Mouse (Mus musculus) midbrain, embryonic 13.5 days (tissue): ENCODE data around the gene Myct1. TPM values are rescaled to one million over a fixed set of nuclear protein-coding genes. Genes with fewer than 3 reads are reported as not detected.

ENCODE experiments used
- ATAC-seq: fragments of 200-750 bp; cut with Nextera tagmentation; 2 replicates; pipeline ENCODE4 v1.8.0; 2017; ENCODE audit warnings: mild to moderate bottlenecking, moderate TSS enrichment, moderate library complexity
- H3K27ac ChIP-seq: fragments of 300-500 bp; sonication (generic); 2 replicates; pipeline ENCODE4 v1.5.1; 2015; ENCODE audit warnings: inconsistent platforms, mild to moderate bottlenecking, moderate library complexity
- H3K27me3 ChIP-seq: fragments of 300-500 bp; sonication (generic); 2 replicates; pipeline ENCODE4 v1.6.1; 2015; ENCODE audit warnings: mild to moderate bottlenecking, inconsistent platforms
- H3K36me3 ChIP-seq: fragments of 300-500 bp; sonication (generic); 2 replicates; pipeline ENCODE4 v1.6.1; 2015; ENCODE audit warnings: mild to moderate bottlenecking, inconsistent platforms
- H3K4me1 ChIP-seq: fragments of 300-500 bp; sonication (generic); replicated peaks from 2 replicates; pipeline ENCODE4 v1.6.1; 2015; ENCODE audit warnings: inconsistent platforms
- H3K4me2 ChIP-seq: fragments of 300-500 bp; sonication (generic); replicated peaks from 2 replicates; pipeline ENCODE4 v1.6.1; 2015; ENCODE audit warnings: moderate library complexity, mild to moderate bottlenecking, inconsistent platforms
- H3K4me3 ChIP-seq: fragments of 300-500 bp; sonication (generic); replicated peaks from 2 replicates; pipeline ENCODE4 v1.5.1; 2015; ENCODE audit warnings: mild to moderate bottlenecking, inconsistent platforms
- H3K9ac ChIP-seq: fragments of 300-500 bp; sonication (generic); replicated peaks from 2 replicates; pipeline ENCODE4 v1.6.1; 2015; ENCODE audit warnings: mild to moderate bottlenecking, inconsistent platforms
- H3K9me3 ChIP-seq: fragments of 300-500 bp; sonication (generic); 2 replicates; pipeline ENCODE4 v1.6.1; 2016; ENCODE audit warnings: mild to moderate bottlenecking, inconsistent platforms
- WGBS: fragments of 180-500 bp; shearing (Covaris S2); methylation state at CpG from one replicate; pipeline ENCODE4 v1.1.7; 2015; 5-methylcytosine and 5-hydroxymethylcytosine counted together
- polyA plus RNA-seq: library from polyadenylated mRNA; unstranded; fragments of >200 nt; fragmentation: Nextera tagmentation; extraction: Ambion mirVana; gene quantifications from 2 replicates; pipeline ENCODE4 v1.2.1, GENCODE M21; 2015

Myct1 gene
- polyA plus RNA-seq, 1 experiment from 2014 or later, result 1.1 TPM

GRCm38 (mm10) chr10:5633672-5634200 is 40.2 kb downstream of the Myct1 start:
- no peak overlapping the region for H3K4me3 ChIP-seq
- no peak overlapping the region for H3K9ac ChIP-seq
- no peaks in the 10 kb centered on the region for H3K4me1 ChIP-seq
- no peak overlapping the region for H3K27ac ChIP-seq
- no peaks in the 10 kb centered on the region for H3K27me3 ChIP-seq
- ATAC-seq, result no peak
- H3K36me3 ChIP-seq, result no peaks in the 10 kb centered on the region
- H3K4me2 ChIP-seq, result no peak overlapping the region
- 81% methylated on average over 4 of the region's 4 CpGs for WGBS
- no peaks in the 10 kb centered on the region for H3K9me3 ChIP-seq

- Histone ChIP-seq H3K27me3 (no peaks in the 10 kb centered on the region), H3K4me3 (no peak overlapping the region), H3K9ac (no peak overlapping the region), H3K4me2 (no peak overlapping the region), H3K4me1 (no peaks in the 10 kb centered on the region), H3K9me3 (no peaks in the 10 kb centered on the region), H3K27ac (no peak overlapping the region), H3K36me3 (no peaks in the 10 kb centered on the region)
- WGBS, result 38% methylated on average over 1 of the region's 1 CpGs
- peak; percentile 71 for ATAC-seq
Observed at GRCm38 (mm10) chr10:5634336-5634735, 40.8 kb downstream of the Myct1 start.

GRCm38 (mm10) chr10:5637322-5637721 is 43.7 kb downstream of the Myct1 start:
- Histone ChIP-seq H3K9me3 (no peaks in the 10 kb centered on the region), H3K4me2 (no peak overlapping the region), H3K4me1 (no peaks in the 10 kb centered on the region), H3K27ac (no peak overlapping the region), H3K36me3 (no peaks in the 10 kb centered on the region), H3K9ac (no peak overlapping the region), H3K4me3 (no peak overlapping the region), H3K27me3 (no peaks in the 10 kb centered on the region)
- ATAC-seq, result no peak
- WGBS, result 82% methylated on average over 4 of the region's 4 CpGs

GRCm38 (mm10) chr10:5639112-5639511 is 45.5 kb downstream of the Myct1 start, which contains the start of gene Vip:
TSS of gene Vip (plus strand) at chr10:5639218.
- Histone ChIP-seq H3K36me3 (no peaks in the 10 kb centered on the region), H3K27me3 (no peaks in the 10 kb centered on the region), H3K9ac (no peak within 1 kb of the TSS), H3K4me3 (no peak within 1 kb of the TSS), H3K27ac (no peak within 1 kb of the TSS), H3K9me3 (no peaks in the 10 kb centered on the region), H3K4me2 (no peak within 1 kb of the TSS), H3K4me1 (no peaks in the 10 kb centered on the region)
- ATAC-seq, result no peak
- 37% methylated on average over 8 of the region's 8 CpGs for WGBS

Other genes starting within 250 kb of the Myct1 start
- gene Syne1, start 42.3 kb upstream of the Myct1 start, polyA plus RNA-seq, result 7.3 and 7.5 TPM in 2 replicates
- 1.7 TPM in 2 replicates for gene Vip, start 45.4 kb downstream of the Myct1 start, polyA plus RNA-seq
- 30.6 and 32.1 TPM in 2 replicates for gene Fbxo5, start 211.8 kb downstream of the Myct1 start, polyA plus RNA-seq
- gene Mtrf1l, start 230.1 kb downstream of the Myct1 start, polyA plus RNA-seq, result 12.0 and 12.2 TPM in 2 replicates